Mouse (Mus musculus): ENCODE results near the gene Klhdc10. TPM values are rescaled to one million over a fixed set of nuclear protein-coding genes. Genes with fewer than 3 reads are reported as not detected.

The Klhdc10 gene
- total RNA-seq, 2 experiments from 2014 or later, result 31.9 to 57.6 TPM

DNA sequence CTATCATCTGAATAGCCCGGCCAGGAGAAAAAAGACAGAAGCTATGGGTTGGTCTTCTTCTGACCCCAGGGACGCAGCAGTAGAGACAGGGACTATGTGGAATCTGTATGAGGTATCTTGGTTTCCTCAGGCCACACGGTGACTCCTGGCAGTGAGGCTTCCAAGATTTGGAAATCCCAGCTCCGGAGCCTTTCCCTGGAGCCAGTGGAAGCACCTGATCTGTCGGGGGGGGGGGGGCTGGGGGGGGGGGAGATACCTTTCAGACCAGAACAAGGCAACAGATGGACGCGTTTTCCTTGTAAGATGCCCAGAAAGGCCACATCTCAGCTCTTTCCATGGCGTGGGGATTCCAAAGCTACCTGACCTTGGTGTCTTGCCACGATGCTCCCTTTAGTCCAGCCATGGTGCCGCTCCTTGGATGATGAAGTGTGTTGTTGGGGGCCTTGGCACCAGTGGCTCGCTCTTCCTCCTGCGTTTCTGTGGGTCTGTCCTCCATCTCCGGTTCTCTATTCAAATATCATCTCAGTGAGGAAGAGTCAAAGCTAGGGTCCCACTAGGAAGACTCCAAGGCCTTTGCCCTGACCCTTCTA is 60.2 kb downstream of the Klhdc10 start:
- no peak for ATAC-seq (replicated peaks; ENCODE audit: poor library complexity, severe bottlenecking)

DNA sequence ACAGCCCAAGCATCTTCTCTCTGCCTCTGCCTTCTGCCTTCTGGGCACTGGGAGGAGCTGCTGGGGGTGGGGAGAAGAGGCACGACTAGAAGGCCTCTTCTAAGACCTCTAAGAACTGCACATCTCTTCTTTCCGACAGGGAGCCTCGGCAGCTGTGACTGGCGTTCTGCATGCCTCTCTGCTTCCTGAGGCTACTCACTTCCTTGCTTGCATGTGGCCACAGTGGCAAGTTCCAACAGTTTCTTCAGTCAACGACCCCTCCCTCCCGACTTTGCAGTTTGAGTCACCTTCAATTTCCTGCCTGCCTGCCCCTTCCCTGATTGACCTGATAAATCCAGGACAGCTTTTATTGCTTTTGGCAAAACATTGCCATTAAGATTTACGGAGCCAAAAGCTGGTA is 61.2 kb downstream of the Klhdc10 start:
- no peak for ATAC-seq (replicated peaks; ENCODE audit: poor library complexity, severe bottlenecking)

DNA sequence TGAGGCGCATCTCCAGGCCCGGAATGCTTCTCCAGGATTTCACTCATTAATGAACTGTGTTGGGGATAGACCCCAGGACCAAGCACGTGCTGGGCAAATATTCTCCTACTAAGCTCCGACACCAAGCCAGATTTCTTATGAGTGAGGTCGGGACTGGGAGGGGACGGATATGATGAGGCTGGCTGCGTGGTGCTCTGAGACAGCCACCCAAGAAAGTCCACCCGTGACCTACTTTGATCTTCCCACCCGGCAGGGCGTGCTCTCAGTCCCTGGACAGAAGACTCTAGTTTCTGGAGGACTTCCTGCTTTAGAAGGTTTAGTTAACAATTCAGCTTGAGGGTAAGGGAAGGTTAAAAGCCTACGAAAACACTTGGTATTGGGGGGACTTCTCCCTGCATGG is 63.9 kb downstream of the Klhdc10 start:
- ATAC-seq (replicated peaks; ENCODE audit: poor library complexity, severe bottlenecking), result no peak

DNA sequence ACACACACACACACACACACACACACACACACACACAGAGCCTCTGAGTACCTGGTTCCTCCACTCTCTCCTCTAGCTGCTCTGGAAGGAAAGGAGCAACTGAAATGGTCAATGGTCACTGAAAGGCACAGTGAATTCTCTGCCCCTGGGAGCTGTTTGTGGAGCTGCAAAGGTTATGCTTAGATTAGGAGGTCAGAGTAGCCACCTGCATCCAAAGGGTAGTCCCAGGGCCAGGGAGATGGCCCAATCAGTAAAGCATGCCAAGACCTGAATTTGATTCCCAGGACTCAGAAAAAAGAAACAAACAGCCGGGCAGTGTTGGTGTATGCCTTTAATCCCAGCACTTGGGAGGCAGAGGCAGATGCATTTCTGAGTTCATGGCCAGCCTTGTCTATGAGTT is 66.4 kb downstream of the Klhdc10 start:
- no peak for ATAC-seq (replicated peaks; ENCODE audit: poor library complexity, severe bottlenecking)

DNA sequence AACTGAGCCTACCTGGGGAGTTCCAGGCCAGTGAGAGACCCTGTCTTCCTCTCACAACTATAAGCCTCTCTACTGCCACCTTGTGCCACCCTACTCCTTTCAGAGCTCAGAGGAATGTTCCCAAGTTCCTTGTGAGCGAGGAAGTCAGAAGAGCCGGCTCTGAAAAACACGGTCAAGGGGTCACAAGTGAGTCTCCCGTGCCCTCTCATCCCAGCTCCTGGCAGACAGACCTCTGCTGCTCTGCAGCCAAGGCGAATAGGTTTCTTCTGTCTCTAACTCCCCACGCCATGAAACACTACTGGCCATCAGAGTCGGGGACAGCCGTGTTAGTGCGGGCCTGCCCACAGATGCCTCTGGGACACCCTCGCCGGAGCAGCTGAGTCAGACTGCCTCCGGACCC is 67.0 kb downstream of the Klhdc10 start:
- peak; percentile 72 for ATAC-seq (replicated peaks; ENCODE audit: poor library complexity, severe bottlenecking)

DNA sequence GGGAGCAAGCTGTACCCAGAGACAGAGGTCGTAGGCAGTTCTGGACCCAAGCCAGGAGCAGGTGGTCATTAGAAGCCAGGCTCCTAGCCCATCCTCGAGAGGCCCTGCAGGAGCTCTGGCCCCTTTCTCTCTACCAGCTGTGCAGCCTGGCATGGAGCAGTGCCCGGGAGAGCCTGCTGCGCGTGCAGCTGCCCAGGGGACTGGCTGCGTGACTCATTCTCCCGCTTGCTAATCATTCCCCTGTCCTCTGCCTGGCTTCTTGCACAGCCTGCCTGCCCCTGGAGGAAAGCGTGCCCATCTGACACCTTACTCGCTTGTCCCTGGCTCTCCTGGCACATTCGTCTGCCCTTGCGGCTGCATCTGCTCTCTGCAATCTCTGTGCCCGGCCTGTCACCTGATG is 67.7 kb downstream of the Klhdc10 start:
- ATAC-seq (replicated peaks; ENCODE audit: poor library complexity, severe bottlenecking), result no peak

DNA sequence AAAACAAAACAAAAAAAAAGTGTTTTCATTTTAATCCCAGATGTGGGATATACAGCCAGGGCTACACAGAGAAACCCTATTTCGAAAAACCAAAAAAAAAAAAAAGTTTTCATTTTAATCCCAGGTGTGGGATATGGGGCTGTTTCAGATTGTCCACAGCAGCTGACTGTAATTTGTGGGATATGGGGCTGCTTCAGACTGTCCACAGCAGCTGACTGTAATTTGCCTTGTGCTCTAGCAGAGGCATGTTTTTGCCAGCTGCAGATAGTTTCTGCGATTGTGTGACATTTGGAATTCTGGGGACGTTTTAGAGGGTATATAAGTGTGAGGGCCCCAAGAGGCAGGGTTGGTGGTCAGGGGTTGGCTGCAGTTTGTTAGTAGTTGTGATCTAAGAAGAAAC is 70.0 kb downstream of the Klhdc10 start:
- no peak for ATAC-seq (replicated peaks; ENCODE audit: poor library complexity, severe bottlenecking)

DNA sequence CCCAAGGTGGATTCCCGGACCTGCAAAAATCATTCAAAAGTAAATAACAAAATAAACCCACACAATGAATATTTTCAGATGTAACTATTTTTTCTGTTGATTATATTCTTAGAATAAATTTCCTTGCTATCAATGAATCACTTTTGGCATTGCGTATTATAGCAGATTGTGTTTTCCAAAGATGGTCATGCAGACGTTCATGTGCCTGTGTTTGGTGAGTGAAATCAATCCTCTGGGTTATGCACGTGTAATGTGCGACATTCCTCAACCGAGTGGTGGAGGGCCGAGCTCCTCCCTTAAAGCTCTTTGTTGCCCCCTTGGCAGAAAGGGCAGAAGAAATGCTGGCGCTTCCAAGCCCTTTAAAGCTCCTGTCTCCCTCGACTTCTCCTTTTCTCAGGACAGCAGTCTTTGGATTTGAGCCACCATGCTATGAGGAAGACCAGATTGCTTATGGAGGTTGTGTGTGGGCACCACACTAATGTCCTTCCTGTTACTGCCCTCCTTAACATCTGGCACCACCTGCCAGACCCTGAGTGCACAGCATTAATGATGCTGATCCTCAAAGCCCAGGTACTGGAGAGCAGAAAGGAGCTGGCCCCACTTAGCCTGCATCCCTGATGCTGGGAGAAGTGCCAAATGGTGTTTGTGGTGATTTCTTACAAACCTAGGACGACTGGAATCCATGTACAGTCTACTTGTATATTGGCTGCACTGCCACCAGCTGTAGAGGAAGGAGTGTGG is 74.5 kb downstream of the Klhdc10 start:
- no peak for ATAC-seq (replicated peaks; ENCODE audit: poor library complexity, severe bottlenecking)

DNA sequence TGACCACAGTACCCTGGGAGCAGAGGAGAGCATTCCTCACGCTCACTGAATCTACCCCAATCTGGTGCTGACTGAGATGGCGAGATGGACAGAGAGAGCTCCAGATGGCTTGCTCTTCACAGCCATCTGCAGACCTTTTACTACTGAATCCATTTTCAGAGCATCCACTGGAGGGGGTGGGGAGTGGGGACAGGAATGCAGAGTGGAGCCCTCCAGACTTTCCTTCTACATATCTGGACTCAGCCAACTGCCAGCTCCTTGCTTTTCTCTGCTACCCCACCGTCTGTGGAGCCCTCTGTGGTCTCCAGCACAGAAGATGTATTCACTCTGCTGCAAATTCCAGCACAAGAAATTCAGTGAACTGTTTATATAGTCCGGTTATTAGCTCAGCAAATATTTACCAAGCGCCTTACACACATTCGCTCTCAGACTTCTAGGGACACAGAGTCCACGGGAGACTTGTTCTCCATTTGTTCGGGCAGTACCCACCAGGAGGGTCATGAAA is 75.6 kb downstream of the Klhdc10 start:
- ATAC-seq (replicated peaks; ENCODE audit: poor library complexity, severe bottlenecking), result no peak

DNA sequence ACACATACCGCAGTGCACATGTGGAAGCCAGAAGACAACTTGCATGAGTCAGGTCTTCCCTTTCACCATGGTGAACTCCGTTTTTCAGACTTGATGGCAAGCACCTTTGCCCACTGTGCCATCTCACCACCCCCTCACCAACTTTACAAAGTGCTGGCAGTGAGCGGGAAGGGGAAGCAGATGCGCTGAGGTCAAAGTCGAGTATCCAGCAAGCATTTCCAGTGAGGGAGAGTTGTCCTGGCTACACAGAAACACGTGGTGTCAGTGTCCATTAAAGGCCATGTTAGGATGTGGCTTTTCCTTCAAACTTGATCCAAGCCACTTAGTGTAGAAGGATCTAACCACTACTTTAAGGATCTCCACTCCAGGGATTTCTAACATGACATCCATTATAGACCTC is 76.1 kb downstream of the Klhdc10 start:
- ATAC-seq (replicated peaks; ENCODE audit: poor library complexity, severe bottlenecking), result no peak

DNA sequence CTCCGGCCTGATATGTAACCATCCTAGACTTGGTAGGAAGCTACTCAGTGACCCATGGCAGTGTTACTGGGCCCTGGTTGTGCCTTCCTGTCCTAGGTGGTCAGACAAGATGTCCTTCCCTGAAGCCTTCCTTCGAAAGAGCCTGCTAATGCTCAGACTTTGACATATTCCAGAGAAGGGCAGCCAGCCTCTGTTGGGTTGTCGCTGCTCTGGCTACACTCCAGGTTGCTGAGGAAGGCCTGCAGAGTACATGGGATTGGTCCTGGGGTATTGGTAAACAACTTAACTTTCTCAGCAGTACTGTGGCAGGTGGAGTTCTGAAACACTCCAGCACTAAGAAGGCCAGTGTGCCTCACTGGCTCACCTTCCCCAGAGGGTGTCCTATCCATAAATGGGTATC is 77.8 kb downstream of the Klhdc10 start:
- ATAC-seq (replicated peaks; ENCODE audit: poor library complexity, severe bottlenecking), result no peak

DNA sequence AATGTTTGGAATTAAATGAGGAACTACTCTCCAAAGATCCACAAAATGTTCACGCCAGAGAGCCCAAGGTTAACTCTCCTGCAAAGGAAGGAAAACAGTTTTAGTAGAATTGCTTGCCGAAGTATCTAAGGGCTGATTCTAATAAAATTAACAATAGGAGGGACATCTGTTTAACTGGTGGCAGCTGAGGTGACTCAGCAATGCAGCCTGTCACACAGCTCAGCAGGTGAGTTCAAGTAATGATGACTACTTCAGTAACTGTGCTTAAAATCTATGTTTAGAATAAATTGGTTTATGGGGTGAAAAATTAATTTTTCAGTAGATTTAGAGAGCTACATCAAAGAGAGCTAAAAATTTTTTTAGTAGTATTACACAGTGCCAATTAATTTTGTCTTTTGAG is 81.2 kb downstream of the Klhdc10 start:
- ATAC-seq (replicated peaks; ENCODE audit: poor library complexity, severe bottlenecking), result no peak

DNA sequence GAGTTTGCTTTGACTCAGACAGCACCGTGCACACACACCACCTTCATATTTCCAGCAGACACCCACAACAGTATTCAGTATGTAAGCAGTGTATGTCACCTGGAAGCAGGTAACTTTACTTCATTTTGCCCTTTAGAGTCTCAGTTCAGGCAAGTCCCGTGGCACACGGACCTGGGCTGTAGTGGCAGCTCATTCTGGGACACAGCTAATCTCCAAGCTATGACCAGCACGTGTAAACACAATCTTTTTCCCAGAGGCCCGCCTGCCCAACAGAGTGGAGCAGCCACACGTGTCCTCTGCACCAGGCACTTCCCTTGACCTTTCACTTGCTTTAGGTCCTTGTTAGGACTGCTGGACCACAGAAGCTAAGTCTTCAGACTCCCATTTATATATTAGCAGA is 84.8 kb downstream of the Klhdc10 start:
- ATAC-seq (replicated peaks; ENCODE audit: poor library complexity, severe bottlenecking), result no peak

DNA sequence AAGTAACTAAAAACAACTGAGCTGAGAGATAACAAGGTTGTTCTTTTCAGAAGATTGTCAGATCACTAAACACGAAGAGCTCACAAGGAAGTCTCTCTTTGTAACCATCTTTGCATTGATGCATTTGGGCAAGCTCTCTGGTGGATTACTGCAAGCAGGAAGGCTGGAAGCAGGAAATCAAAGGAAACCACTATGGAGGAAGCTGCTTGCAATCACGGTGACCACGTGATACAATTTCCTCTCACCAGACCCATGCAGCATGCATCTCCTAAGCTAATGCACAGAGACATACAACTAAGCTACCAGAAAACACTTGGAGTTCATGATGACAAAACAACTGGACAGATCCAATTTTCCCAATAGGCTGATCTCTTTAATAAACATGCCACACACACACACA is 97.4 kb downstream of the Klhdc10 start:
- peak; percentile 65 for ATAC-seq (replicated peaks; ENCODE audit: poor library complexity, severe bottlenecking)

Other genes with a start within 250 kb of the Klhdc10 start
- gene Ube2h, start 97.3 kb upstream of the Klhdc10 start, total RNA-seq (2014; fragmentation: Nextera tagmentation), result 6.4 and 7.9 TPM in 2 replicates
- gene Ube2h, start 97.3 kb upstream of the Klhdc10 start, total RNA-seq (2017), result 4.4 and 6.5 TPM in 2 replicates
- gene Zc3hc1, start 10.8 kb upstream of the Klhdc10 start, total RNA-seq (2014; fragmentation: Nextera tagmentation), result 36.6 and 37.9 TPM in 2 replicates
- 40.6 and 45.1 TPM in 2 replicates for gene Zc3hc1, start 10.8 kb upstream of the Klhdc10 start, total RNA-seq (2017)
- 45.0 and 65.8 TPM in 2 replicates for gene Tmem209, start 107.9 kb downstream of the Klhdc10 start, total RNA-seq (2014; fragmentation: Nextera tagmentation)
- 34.0 and 38.2 TPM in 2 replicates for gene Tmem209, start 107.9 kb downstream of the Klhdc10 start, total RNA-seq (2017)
- not detected in 2 replicates for gene Ssmem1, start 108.0 kb downstream of the Klhdc10 start, total RNA-seq (2014; fragmentation: Nextera tagmentation)
- 0.21 TPM in 1 of 2 replicates, not detected in the other for gene Ssmem1, start 108.0 kb downstream of the Klhdc10 start, total RNA-seq (2017)
- gene Cpa2, start 139.7 kb downstream of the Klhdc10 start, total RNA-seq (2014; fragmentation: Nextera tagmentation), result not detected in 2 replicates
- gene Cpa2, start 139.7 kb downstream of the Klhdc10 start, total RNA-seq (2017), result 0.30 and 1.1 TPM in 2 replicates
- not detected in 2 replicates for gene Cpa4, start 166.5 kb downstream of the Klhdc10 start, total RNA-seq (2014; fragmentation: Nextera tagmentation)
- gene Cpa4, start 166.5 kb downstream of the Klhdc10 start, total RNA-seq (2017), result not detected in 2 replicates
- not detected in 2 replicates for gene Cpa5, start 209.1 kb downstream of the Klhdc10 start, total RNA-seq (2014; fragmentation: Nextera tagmentation)
- gene Cpa5, start 209.1 kb downstream of the Klhdc10 start, total RNA-seq (2017), result not detected in 2 replicates
- gene Cpa1, start 237.3 kb downstream of the Klhdc10 start, total RNA-seq (2014; fragmentation: Nextera tagmentation), result not detected in 2 replicates
- not detected in 2 replicates for gene Cpa1, start 237.3 kb downstream of the Klhdc10 start, total RNA-seq (2017)

All from granulocyte monocyte progenitor cell, adult 5-6 weeks (primary cell).